Mouse (Mus musculus) liver, postnatal 0 days (tissue): ENCODE measurements at regions not wholly inside any gene's neighbourhood (a gene's known extent, or its start where the extent isn't known, plus 50 kb on each side); places are given as distances from the start of the nearest gene placed in this dataset.

Experiments
- CTCF ChIP-seq: sonication (generic); IDR thresholded peaks from 2 replicates; pipeline ENCODE4 v1.5.1; 2016; ENCODE audit warnings: antibody characterized with exemption, low read depth
- EP300 ChIP-seq: IDR thresholded peaks from 2 replicates; pipeline ENCODE4 v1.6.1; 2016; ENCODE audit warnings: antibody characterized with exemption, low read depth, mild to moderate bottlenecking

DNA sequence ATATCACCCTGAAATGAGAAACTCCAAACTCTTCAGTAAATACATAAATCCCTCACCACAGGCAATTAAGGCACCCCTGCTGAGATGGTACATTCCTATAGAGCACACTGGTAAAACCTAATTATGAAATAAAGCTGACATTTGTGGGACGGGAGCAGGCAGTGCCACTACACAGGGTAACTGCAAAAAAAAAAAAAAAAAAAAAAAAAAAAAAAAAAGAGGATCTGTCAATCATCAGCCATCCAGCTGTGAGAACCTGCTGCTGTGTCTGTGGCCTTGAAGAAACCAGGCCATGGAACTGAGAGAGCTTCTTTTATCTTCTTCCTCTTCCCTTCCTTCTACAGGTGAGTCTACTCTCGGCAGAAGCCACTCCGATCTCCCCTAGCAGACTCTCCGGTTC lies 78.6 kb upstream of the Sfrp2 start:
- TF ChIP-seq CTCF = no peak
- no peak for TF ChIP-seq EP300
